Mouse (Mus musculus): Measurements from ENCODE around the gene Actr1b. TPM values are rescaled to one million over a fixed set of nuclear protein-coding genes. Genes with fewer than 3 reads are reported as not detected.

Actr1b gene
- polyA plus RNA-seq, 1 experiment from 2014 or later, result 27.3 TPM

DNA sequence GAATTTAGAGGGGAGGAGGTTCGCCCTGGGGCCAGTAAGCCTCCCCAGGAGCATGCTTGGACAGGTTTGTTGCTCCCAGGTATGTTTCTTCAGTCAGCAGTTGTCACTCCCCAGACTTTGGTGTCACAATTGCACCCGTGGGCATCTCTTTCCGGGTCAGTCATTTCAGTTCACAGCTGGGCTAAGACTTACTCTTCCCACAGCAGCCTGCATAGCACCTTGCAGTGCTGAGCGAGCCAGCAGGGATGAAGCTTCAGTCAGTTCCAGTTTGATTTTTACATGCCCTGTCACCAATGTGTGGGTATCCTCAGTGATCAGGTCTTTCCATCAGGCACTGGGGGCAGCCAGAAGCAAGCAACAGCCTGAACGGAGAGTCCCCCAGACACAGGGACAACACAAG, 17.2 kb downstream of the Actr1b start:
- Histone ChIP-seq H3K9ac (no peak overlapping the region), H3K4me1 (replicated peaks) (peaks cover 10% of the 10 kb centered on the region), H3K36me3 (replicated peaks) (peaks cover 59% of the 10 kb centered on the region), H3K27ac (replicated peaks) (no peak overlapping the region), H3K4me3 (replicated peaks) (no peak overlapping the region), H3K9me3 (replicated peaks) (no peaks in the 10 kb centered on the region), H3K27me3 (no peaks in the 10 kb centered on the region), H3K4me2 (no peak overlapping the region)
- ATAC-seq (ENCODE audit: insufficient read depth), result no peak
- 66% methylated on average over 5 of the region's 5 CpGs for WGBS (ENCODE audit: insufficient replicate concordance)

DNA sequence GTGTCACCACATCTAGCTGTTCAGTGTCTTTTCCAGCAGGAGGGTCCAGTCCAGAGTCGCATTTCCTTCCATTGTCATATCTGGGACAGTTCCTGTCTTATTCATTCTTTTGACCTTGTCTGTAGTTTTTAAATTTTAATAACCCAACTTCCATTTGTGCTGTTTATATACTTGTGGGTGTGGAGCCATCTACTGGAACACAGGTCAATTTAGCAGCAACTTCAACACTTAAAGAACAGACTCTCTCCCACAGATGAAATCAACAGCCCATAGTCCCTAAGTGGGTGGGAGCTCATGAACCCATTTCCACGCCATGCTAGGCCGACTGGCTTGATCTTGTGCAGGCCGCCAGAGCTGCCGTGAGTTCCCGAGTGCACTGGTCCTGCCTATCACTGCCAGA, 17.8 kb downstream of the Actr1b start:
- 72% methylated on average over 6 of the region's 6 CpGs for WGBS (ENCODE audit: insufficient replicate concordance)
- H3K4me1 ChIP-seq (replicated peaks), result peaks cover 11% of the 10 kb centered on the region
- ATAC-seq (ENCODE audit: insufficient read depth), result no peak
- peaks cover 53% of the 10 kb centered on the region for H3K36me3 ChIP-seq (replicated peaks)
- H3K4me2 ChIP-seq, result no peak overlapping the region
- H3K9me3 ChIP-seq (replicated peaks), result no peaks in the 10 kb centered on the region
- no peak overlapping the region for H3K4me3 ChIP-seq (replicated peaks)
- H3K9ac ChIP-seq, result no peak overlapping the region
- H3K27ac ChIP-seq (replicated peaks), result no peak overlapping the region
- H3K27me3 ChIP-seq, result no peaks in the 10 kb centered on the region

DNA sequence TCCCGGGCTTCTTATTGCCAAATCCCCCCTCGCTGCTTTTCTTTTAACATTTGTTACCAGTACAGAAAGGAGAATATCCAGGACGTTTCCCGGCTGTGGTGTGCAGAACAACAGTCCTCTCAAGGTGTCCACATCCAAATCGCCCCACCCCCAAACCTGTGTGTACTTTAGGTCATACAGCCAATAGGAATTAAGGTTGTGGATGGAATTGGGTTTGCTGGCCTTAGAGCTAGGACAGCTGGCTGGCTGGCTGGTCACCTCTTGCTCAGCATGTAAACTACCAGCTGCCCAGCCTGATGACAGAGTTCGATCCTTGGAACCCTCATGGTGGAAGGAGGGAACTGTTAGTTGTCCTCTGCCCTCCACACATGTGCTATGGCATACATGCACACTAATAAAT, 19.4 kb downstream of the Actr1b start:
- peaks cover 37% of the 10 kb centered on the region for H3K36me3 ChIP-seq (replicated peaks)
- WGBS (ENCODE audit: insufficient replicate concordance), result 71% methylated on average over 6 of the region's 6 CpGs
- H3K9ac ChIP-seq, result no peak overlapping the region
- ATAC-seq (ENCODE audit: insufficient read depth), result no peak
- H3K4me1 ChIP-seq (replicated peaks), result peaks cover 17% of the 10 kb centered on the region
- no peak overlapping the region for H3K4me3 ChIP-seq (replicated peaks)
- no peak overlapping the region for H3K4me2 ChIP-seq
- no peaks in the 10 kb centered on the region for H3K9me3 ChIP-seq (replicated peaks)
- H3K27ac ChIP-seq (replicated peaks), result no peak overlapping the region
- no peaks in the 10 kb centered on the region for H3K27me3 ChIP-seq

DNA sequence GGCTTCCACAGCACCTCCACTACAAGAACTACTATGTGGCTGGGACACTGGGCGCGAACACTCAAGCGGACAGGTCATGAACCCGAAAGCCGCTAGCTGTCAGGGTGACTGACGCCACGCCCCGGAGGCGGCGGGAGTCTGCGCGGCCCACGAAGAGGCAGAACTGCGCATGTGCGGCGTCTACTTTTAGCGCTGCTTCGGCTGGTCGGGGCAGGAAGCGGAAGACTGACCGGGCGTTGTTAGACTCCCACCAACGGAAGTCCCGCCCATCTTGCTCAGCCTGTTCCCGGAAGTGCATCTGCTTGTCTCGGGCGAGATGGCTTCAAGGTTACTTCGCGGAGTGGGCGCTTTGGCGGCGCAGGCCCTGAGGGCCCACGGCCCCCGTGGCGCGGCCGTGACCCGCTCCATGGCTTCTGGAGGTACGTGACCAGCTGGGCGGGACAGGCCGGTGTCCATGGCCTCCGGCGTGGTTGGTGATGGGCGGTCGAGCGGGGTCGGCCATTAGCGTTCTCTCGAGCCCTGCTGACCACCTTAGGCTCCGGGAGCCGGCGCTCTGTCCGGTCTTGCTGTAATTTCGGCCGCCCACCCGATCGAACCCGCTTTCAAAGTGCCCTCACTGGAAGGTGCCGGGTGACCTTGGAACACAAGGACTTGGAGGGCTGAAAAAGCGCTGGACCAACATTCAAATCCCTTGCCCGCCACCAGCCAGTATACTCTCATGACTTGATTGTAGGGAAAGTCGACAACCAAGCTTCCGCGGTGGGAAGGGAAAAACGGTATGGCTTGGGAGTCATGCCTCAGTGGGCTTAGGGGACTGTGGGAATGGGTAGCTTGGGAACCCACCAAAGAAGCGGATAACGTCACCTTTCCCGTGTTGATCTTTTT, 22.7 kb downstream of the Actr1b start, which contains the start of gene Cox5b:
Gene Cox5b, plus strand, starts transcription at position 179 of the 885 bp plus-strand sequence.
- H3K27me3 ChIP-seq, result no peaks in the 10 kb centered on the region
- peak within 1 kb of the TSS; percentile 78 for H3K4me2 ChIP-seq

DNA sequence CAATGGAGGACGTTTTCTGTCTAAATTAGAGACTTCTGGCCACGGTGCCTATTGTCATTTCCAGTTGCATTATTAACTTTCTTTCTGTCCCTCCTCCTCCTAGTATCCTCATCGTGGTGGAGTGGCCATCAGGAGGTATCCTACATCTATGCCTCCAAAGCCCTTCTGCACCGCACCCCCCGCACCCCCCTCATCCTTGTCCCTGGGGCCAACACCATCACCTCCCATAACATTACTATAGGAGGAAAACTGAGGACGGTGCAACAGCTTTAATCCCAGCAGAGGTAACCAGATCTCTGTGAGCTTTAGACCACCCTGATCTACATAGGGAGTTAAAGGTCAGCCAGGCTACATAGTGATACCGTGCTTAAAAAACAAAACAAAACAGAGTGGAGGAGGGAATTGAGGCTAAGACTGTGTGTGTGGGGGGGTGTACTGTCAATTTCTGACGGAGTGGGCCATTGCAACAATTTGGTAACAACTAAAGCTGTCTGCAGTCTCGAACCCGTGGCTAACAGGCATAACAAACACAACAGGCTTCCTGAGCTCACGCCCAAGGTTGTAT, 23.5 kb downstream of the Actr1b start:
- H3K4me1 ChIP-seq (replicated peaks), result peaks cover 17% of the 10 kb centered on the region
- H3K4me2 ChIP-seq, result peak overlapping the region; percentile 78
- H3K9ac ChIP-seq, result peak overlapping the region; percentile 29; the same call in 1 of the 2 replicates
- peaks cover 26% of the 10 kb centered on the region for H3K36me3 ChIP-seq (replicated peaks)
- peak overlapping the region; percentile 39 for H3K27ac ChIP-seq (replicated peaks)
- WGBS (ENCODE audit: insufficient replicate concordance), result 58% methylated on average over 11 of the region's 11 CpGs
- H3K4me3 ChIP-seq (replicated peaks), result peak overlapping the region; percentile 73
- ATAC-seq (ENCODE audit: insufficient read depth), result no peak; the same call in 1 of the 2 replicates
- H3K27me3 ChIP-seq, result no peaks in the 10 kb centered on the region
- no peaks in the 10 kb centered on the region for H3K9me3 ChIP-seq (replicated peaks)

More for the DNA sequence above, 22.7 kb downstream of the Actr1b start, which contains the start of gene Cox5b:
- Histone ChIP-seq H3K36me3 (replicated peaks) (peaks cover 26% of the 10 kb centered on the region), H3K4me3 (replicated peaks) (peak within 1 kb of the TSS; percentile 73), H3K9ac (peak within 1 kb of the TSS; percentile 74), H3K9me3 (replicated peaks) (no peaks in the 10 kb centered on the region), H3K4me1 (replicated peaks) (peaks cover 17% of the 10 kb centered on the region), H3K27ac (replicated peaks) (peak within 1 kb of the TSS; percentile 59)
- WGBS (ENCODE audit: insufficient replicate concordance), result under 1% methylated on average over 68 of the region's 68 CpGs
- ATAC-seq (ENCODE audit: insufficient read depth), result peak; percentile 96

DNA sequence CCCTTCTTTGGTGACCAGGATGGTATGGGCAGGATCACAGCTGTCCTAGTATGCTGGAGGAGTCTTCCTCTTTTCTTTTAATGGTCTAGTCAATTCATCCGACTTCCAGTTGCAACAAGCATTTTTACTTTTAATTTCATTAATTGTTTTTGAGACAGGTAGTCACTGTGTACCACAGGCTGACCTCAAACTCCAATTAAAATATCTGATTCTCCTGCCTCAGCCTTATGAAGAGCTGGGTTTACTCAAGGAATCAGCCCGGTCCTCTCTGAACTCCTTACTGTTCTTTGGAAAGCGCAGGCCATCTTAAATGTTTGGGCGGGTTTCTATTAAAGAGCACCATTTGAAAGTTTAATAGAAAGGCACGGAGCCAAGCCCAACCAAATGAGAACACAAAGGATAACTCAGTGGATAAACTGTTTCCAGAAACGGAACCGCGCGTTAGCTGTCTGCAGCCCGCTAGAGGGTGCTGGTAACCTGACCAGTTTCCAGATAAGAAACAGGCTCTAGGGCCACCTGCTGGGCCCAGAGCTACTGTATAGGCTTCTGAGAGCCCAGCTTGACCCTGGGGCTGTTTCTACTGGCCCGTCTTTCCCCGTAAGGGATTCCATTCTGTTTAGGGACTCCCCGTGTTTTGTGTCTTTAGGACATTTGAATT, 30.3 kb downstream of the Actr1b start:
- Histone ChIP-seq H3K4me1 (replicated peaks) (peaks cover 5% of the 10 kb centered on the region; the same call in 1 of the 2 replicates), H3K9me3 (replicated peaks) (no peaks in the 10 kb centered on the region), H3K36me3 (replicated peaks) (no peaks in the 10 kb centered on the region), H3K9ac (no peak overlapping the region), H3K4me2 (no peak overlapping the region), H3K27me3 (no peaks in the 10 kb centered on the region), H3K27ac (replicated peaks) (no peak overlapping the region), H3K4me3 (replicated peaks) (no peak overlapping the region)
- WGBS (ENCODE audit: insufficient replicate concordance), result 12% methylated on average over 13 of the region's 13 CpGs
- ATAC-seq (ENCODE audit: insufficient read depth), result no peak

GRCm38 (mm10) chr1:36682620-36683355, 31.4 kb downstream of the Actr1b start, which contains the start of gene Fam178b:
TSS of gene Fam178b (minus strand) at chr1:36683183.
- no peak for ATAC-seq (ENCODE audit: insufficient read depth)
- Histone ChIP-seq H3K9me3 (replicated peaks) (no peaks in the 10 kb centered on the region), H3K9ac (no peak within 1 kb of the TSS), H3K4me1 (replicated peaks) (peaks cover 5% of the 10 kb centered on the region; the same call in 1 of the 2 replicates), H3K27ac (replicated peaks) (no peak within 1 kb of the TSS), H3K36me3 (replicated peaks) (no peaks in the 10 kb centered on the region), H3K4me2 (no peak within 1 kb of the TSS), H3K4me3 (replicated peaks) (no peak within 1 kb of the TSS), H3K27me3 (no peaks in the 10 kb centered on the region)
- WGBS (ENCODE audit: insufficient replicate concordance), result 85% methylated on average over 39 of the region's 39 CpGs

DNA sequence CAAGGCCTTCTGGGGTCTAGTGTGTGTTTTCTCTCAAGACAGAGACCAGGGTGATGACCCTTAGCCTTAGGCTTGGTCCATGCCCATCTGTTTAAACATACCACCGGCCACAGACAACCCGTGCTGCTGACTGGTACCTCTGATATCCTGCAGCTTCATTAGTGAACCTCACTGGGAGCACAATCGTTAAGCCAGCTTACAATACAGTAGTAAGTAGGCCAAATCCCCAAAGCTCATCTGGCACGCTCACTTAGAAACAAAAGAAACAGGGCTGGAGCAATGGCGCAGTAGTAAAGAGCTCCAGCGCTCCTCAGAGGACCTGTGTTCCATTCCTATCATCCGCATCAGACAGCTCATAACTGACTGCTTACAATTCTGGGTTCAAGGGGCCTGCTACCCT, 33.3 kb downstream of the Actr1b start:
- no peak for ATAC-seq (ENCODE audit: insufficient read depth)
- Histone ChIP-seq H3K36me3 (replicated peaks) (no peaks in the 10 kb centered on the region), H3K27ac (replicated peaks) (no peak overlapping the region), H3K4me1 (replicated peaks) (peaks cover 5% of the 10 kb centered on the region; the same call in 1 of the 2 replicates), H3K4me2 (no peak overlapping the region), H3K27me3 (no peaks in the 10 kb centered on the region), H3K9ac (no peak overlapping the region), H3K4me3 (replicated peaks) (no peak overlapping the region), H3K9me3 (replicated peaks) (no peaks in the 10 kb centered on the region)
- 71% methylated on average over 7 of the region's 7 CpGs for WGBS (ENCODE audit: insufficient replicate concordance)

DNA sequence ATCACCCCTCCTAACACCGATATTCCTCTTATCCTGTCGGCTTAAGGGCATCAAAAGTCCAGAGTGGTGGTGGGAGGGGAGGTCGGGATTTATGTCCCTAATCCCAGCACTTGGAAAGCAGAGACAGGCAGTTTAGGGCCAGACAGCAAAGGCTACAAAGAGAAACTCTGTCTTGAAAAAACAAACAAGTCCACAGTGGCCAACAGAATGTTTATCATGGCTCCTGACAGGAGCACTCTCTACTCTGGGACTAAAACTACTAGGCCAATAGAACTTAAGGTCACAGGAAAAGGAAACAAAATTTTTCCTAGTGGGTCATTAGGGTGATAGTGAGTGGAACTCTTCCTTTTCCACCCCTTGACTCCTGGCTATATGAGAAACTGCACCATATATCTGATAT, 39.3 kb downstream of the Actr1b start:
- whole genome bisulfite sequencing (ENCODE audit: insufficient replicate concordance), result 30% methylated on average over 3 of the region's 3 CpGs
- Histone ChIP-seq H3K4me1 (replicated peaks) (peaks cover 16% of the 10 kb centered on the region), H3K9me3 (replicated peaks) (no peaks in the 10 kb centered on the region), H3K27ac (replicated peaks) (no peak overlapping the region), H3K27me3 (no peaks in the 10 kb centered on the region), H3K36me3 (replicated peaks) (no peaks in the 10 kb centered on the region), H3K4me2 (no peak overlapping the region), H3K9ac (no peak overlapping the region), H3K4me3 (replicated peaks) (no peak overlapping the region)
- no peak for ATAC-seq (ENCODE audit: insufficient read depth)

DNA sequence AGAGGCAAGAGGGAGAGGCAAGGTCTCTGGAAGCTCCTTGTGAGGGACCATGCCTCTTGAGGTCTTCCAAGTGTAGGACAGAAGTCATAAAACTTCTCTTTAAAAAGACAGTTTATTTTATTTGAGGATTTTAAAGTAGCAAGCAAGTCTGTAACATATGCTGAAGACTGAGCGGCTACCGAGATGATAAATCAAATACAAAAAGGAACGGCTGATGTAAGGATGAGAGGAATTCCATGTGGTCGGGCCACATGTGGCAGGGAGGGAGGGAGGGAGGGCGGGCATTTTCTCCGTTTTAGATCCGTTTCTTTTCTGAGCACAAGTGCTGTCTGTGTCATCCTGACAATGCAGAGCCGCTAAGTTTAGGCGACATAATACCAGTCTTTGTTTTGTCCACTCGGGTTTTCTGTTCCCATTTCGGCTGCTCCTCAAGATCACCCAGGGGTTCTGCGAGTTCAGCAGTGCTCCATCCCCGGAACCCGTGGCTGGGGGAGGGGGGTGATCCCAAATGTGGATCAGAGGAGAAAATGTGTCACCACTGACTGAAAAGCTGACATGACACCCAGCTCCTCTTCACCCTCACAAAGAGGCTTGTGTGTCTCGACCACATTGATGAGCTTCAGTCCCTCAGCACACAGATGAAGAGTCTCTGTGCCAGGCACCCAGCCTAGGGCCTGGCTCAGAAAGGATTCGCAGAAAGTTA, 41.4 kb downstream of the Actr1b start:
- no peaks in the 10 kb centered on the region for H3K27me3 ChIP-seq

More for the DNA sequence above, 41.4 kb downstream of the Actr1b start:
- Histone ChIP-seq H3K27ac (replicated peaks) (no peak overlapping the region), H3K4me1 (replicated peaks) (peaks cover 25% of the 10 kb centered on the region), H3K9me3 (replicated peaks) (no peaks in the 10 kb centered on the region), H3K4me3 (replicated peaks) (no peak overlapping the region), H3K4me2 (no peak overlapping the region), H3K9ac (no peak overlapping the region), H3K36me3 (replicated peaks) (no peaks in the 10 kb centered on the region)
- ATAC-seq (ENCODE audit: insufficient read depth), result no peak
- WGBS (ENCODE audit: insufficient replicate concordance), result 72% methylated on average over 16 of the region's 16 CpGs
